Mouse (Mus musculus) midbrain, embryonic 14.5 days (tissue): ENCODE measurements at regions not wholly inside any gene's neighbourhood (a gene's known extent, or its start where the extent isn't known, plus 50 kb on each side); places are given as distances from the start of the nearest gene placed in this dataset.

Experiments used
- ATAC-seq: fragments of 200-750 bp; cut with Nextera tagmentation; 2 replicates; pipeline ENCODE4 v1.8.0; 2017; ENCODE audit warnings: moderate number of reproducible peaks, moderate library complexity; ENCODE audit not compliant: low FRiP score, low TSS enrichment
- DNase-seq: peaks from one replicate; pipeline ENCODE4 v3.0.0-alpha.2; 2015
- H3K27ac ChIP-seq: fragments of 300-500 bp; sonication (generic); replicated peaks from 2 replicates; pipeline ENCODE4 v1.5.1; 2014; ENCODE audit warnings: mild to moderate bottlenecking, low read depth, low read length, moderate library complexity
- H3K27me3 ChIP-seq: fragments of 300-500 bp; sonication (generic); 2 replicates; pipeline ENCODE4 v1.6.1; 2014; ENCODE audit warnings: low read length, control low read depth, mixed read lengths; ENCODE audit not compliant: control insufficient read depth, insufficient read depth
- H3K36me3 ChIP-seq: fragments of 300-500 bp; sonication (generic); 2 replicates; pipeline ENCODE4 v1.6.1; 2014; ENCODE audit warnings: low read length, control low read depth; ENCODE audit not compliant: control insufficient read depth, insufficient read depth
- H3K4me1 ChIP-seq: fragments of 300-500 bp; sonication (generic); 2 replicates; pipeline ENCODE4 v1.6.1; 2014; ENCODE audit warnings: mild to moderate bottlenecking, antibody characterized with exemption, low read length, control low read depth; ENCODE audit not compliant: control insufficient read depth, insufficient read depth
- H3K4me2 ChIP-seq: fragments of 300-500 bp; sonication (generic); 2 replicates; pipeline ENCODE4 v1.6.1; 2014; ENCODE audit warnings: mild to moderate bottlenecking, low read length, moderate library complexity
- H3K4me3 ChIP-seq: fragments of 300-500 bp; sonication (generic); replicated peaks from 2 replicates; pipeline ENCODE4 v1.5.1; 2014; ENCODE audit warnings: low read depth, low read length
- H3K9ac ChIP-seq: fragments of 300-500 bp; sonication (generic); replicated peaks from 2 replicates; pipeline ENCODE4 v1.6.1; 2014; ENCODE audit warnings: mild to moderate bottlenecking, low read length, moderate library complexity
- H3K9me3 ChIP-seq: fragments of 300-500 bp; sonication (generic); 2 replicates; pipeline ENCODE4 v1.6.1; 2016; ENCODE audit warnings: low read length, control low read depth, mixed read lengths; ENCODE audit not compliant: control insufficient read depth
- WGBS: fragments of 180-500 bp; shearing (Covaris S2); extraction: QIAGEN DNeasy Blood & Tissue Kit; methylation state at CpG from one replicate; pipeline ENCODE4 v1.1.7; 2014; 5-methylcytosine and 5-hydroxymethylcytosine counted together

- no peak overlapping the region for H3K4me3 ChIP-seq
- no peak overlapping the region for H3K4me2 ChIP-seq
- no peak overlapping the region for H3K27ac ChIP-seq
- no peaks in the 10 kb centered on the region for H3K4me1 ChIP-seq
- no peak overlapping the region for H3K9ac ChIP-seq
- 88% methylated on average over 3 of the region's 3 CpGs for WGBS
- H3K36me3 ChIP-seq, result no peaks in the 10 kb centered on the region
- DNase-seq, result no peak
- no peaks in the 10 kb centered on the region for H3K9me3 ChIP-seq
- ATAC-seq, result no peak
- no peaks in the 10 kb centered on the region for H3K27me3 ChIP-seq
Measured at GRCm38 (mm10) chr13:59323933-59324332, 261.1 kb downstream of the Agtpbp1 start.

GRCm38 (mm10) chr13:59323441-59323840, 261.6 kb downstream of the Agtpbp1 start:
- H3K4me2 ChIP-seq, result no peak overlapping the region
- no peak overlapping the region for H3K9ac ChIP-seq
- WGBS, result 58% methylated on average over 5 of the region's 5 CpGs
- no peak overlapping the region for H3K4me3 ChIP-seq
- no peaks in the 10 kb centered on the region for H3K4me1 ChIP-seq
- H3K9me3 ChIP-seq, result no peaks in the 10 kb centered on the region
- ATAC-seq, result no peak
- no peaks in the 10 kb centered on the region for H3K27me3 ChIP-seq
- no peak overlapping the region for H3K27ac ChIP-seq
- peak; percentile 17 for DNase-seq
- no peaks in the 10 kb centered on the region for H3K36me3 ChIP-seq

- WGBS, result 95% methylated on average over 5 of the region's 5 CpGs
- H3K36me3 ChIP-seq, result no peaks in the 10 kb centered on the region
- H3K4me1 ChIP-seq, result no peaks in the 10 kb centered on the region
- H3K4me3 ChIP-seq, result no peak overlapping the region
- H3K4me2 ChIP-seq, result no peak overlapping the region
- H3K9me3 ChIP-seq, result no peaks in the 10 kb centered on the region
- DNase-seq (no peak), ATAC-seq (no peak)
- no peak overlapping the region for H3K9ac ChIP-seq
- no peak overlapping the region for H3K27ac ChIP-seq
- no peaks in the 10 kb centered on the region for H3K27me3 ChIP-seq
Measured at GRCm38 (mm10) chr13:59320261-59320660, 264.8 kb downstream of the Agtpbp1 start.

- Histone ChIP-seq H3K27ac (no peak overlapping the region), H3K4me1 (no peaks in the 10 kb centered on the region), H3K9me3 (no peaks in the 10 kb centered on the region), H3K9ac (no peak overlapping the region), H3K36me3 (no peaks in the 10 kb centered on the region), H3K27me3 (no peaks in the 10 kb centered on the region), H3K4me2 (no peak overlapping the region), H3K4me3 (no peak overlapping the region)
- no peak for DNase-seq
- WGBS, result 59% methylated on average over 16 of the region's 16 CpGs
- no peak for ATAC-seq
Measured at GRCm38 (mm10) chr13:59317458-59318005, 267.5 kb downstream of the Agtpbp1 start.

- H3K27me3 ChIP-seq, result no peaks in the 10 kb centered on the region
- H3K4me2 ChIP-seq, result no peak overlapping the region
- DNase-seq (no peak), ATAC-seq (no peak)
- no peaks in the 10 kb centered on the region for H3K4me1 ChIP-seq
- H3K4me3 ChIP-seq, result no peak overlapping the region
- no peak overlapping the region for H3K9ac ChIP-seq
- no peaks in the 10 kb centered on the region for H3K9me3 ChIP-seq
- H3K27ac ChIP-seq, result no peak overlapping the region
- no peaks in the 10 kb centered on the region for H3K36me3 ChIP-seq
- 72% methylated on average over 3 of the region's 3 CpGs for WGBS
Measured at GRCm38 (mm10) chr13:59315811-59316210, 269.2 kb downstream of the Agtpbp1 start.

- Histone ChIP-seq H3K27ac (no peak overlapping the region), H3K9me3 (no peaks in the 10 kb centered on the region), H3K9ac (no peak overlapping the region), H3K4me2 (no peak overlapping the region), H3K4me1 (no peaks in the 10 kb centered on the region), H3K4me3 (no peak overlapping the region), H3K27me3 (no peaks in the 10 kb centered on the region), H3K36me3 (no peaks in the 10 kb centered on the region)
- DNase-seq, result peak; percentile 61
- 75% methylated on average over 1 of the region's 1 CpGs for WGBS
- ATAC-seq, result no peak
Measured at GRCm38 (mm10) chr13:59314419-59314818, 270.6 kb downstream of the Agtpbp1 start.

- H3K27ac ChIP-seq, result no peak overlapping the region
- ATAC-seq, result no peak
- H3K9ac ChIP-seq, result no peak overlapping the region
- H3K9me3 ChIP-seq, result no peaks in the 10 kb centered on the region
- DNase-seq, result no peak
- H3K4me1 ChIP-seq, result no peaks in the 10 kb centered on the region
- H3K36me3 ChIP-seq, result no peaks in the 10 kb centered on the region
- 79% methylated on average over 7 of the region's 7 CpGs for WGBS
- no peak overlapping the region for H3K4me2 ChIP-seq
- H3K27me3 ChIP-seq, result no peaks in the 10 kb centered on the region
- H3K4me3 ChIP-seq, result no peak overlapping the region
Measured at GRCm38 (mm10) chr13:59313725-59314330, 271.2 kb downstream of the Agtpbp1 start.

- no peak overlapping the region for H3K9ac ChIP-seq
- no peak overlapping the region for H3K4me3 ChIP-seq
- no peak overlapping the region for H3K4me2 ChIP-seq
- 8% methylated on average over 5 of the region's 5 CpGs for WGBS
- H3K27ac ChIP-seq, result no peak overlapping the region
- no peak for ATAC-seq
- no peaks in the 10 kb centered on the region for H3K9me3 ChIP-seq
- no peaks in the 10 kb centered on the region for H3K36me3 ChIP-seq
- DNase-seq, result peak; percentile 37
- no peaks in the 10 kb centered on the region for H3K27me3 ChIP-seq
- H3K4me1 ChIP-seq, result peaks cover 7% of the 10 kb centered on the region; the same call in 1 of the 2 replicates
Measured at GRCm38 (mm10) chr13:59292905-59293304, 292.1 kb downstream of the Agtpbp1 start.

GRCm38 (mm10) chr13:59289127-59289526, 295.9 kb downstream of the Agtpbp1 start:
- Histone ChIP-seq H3K27ac (no peak overlapping the region), H3K4me1 (peaks cover 7% of the 10 kb centered on the region; the same call in 1 of the 2 replicates), H3K4me3 (no peak overlapping the region), H3K9ac (no peak overlapping the region), H3K36me3 (no peaks in the 10 kb centered on the region), H3K27me3 (no peaks in the 10 kb centered on the region), H3K4me2 (no peak overlapping the region), H3K9me3 (no peaks in the 10 kb centered on the region)
- WGBS, result 70% methylated on average over 11 of the region's 11 CpGs
- ATAC-seq, result no peak
- DNase-seq, result peak; percentile 60
